Mouse (Mus musculus) cerebellum, adult 2 months (tissue): ENCODE results near the gene Nrxn3.

Experiments used
- CTCF ChIP-seq: fragments of 200-500 bp; IDR thresholded peaks from 2 replicates; pipeline ENCODE4 v1.5.1; 2011; ENCODE audit warnings: low read depth, mild to moderate bottlenecking, control low read depth, low read length, moderate library complexity, borderline replicate concordance; ENCODE audit not compliant: insufficient read depth
- POLR2A ChIP-seq: fragments of 200-500 bp; IDR thresholded peaks from 2 replicates; pipeline ENCODE4 v1.6.1; 2011; ENCODE audit warnings: low read length, control low read depth, borderline replicate concordance; ENCODE audit not compliant: insufficient read depth

DNA sequence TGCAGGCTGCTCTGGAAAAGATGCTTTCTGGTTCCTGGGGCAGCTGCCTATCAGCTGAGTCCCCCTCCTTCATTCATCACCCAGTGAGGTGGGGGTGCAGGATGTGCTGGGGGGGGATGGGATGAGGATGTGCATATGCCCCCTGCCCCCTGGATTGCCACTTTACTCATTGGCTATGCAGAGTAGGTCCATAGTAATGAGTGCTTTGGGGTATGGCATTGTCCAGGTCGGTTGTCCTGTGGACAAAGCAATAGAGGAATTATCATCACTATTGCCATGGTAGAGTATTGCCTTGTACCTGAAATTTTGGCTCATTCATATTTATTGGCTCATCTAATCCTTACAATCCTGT lies 79.0 kb downstream of the Nrxn3 start:
- TF ChIP-seq CTCF = no peak
- no peak for TF ChIP-seq POLR2A
